Mouse (Mus musculus): Measurements from ENCODE around the gene Olfr1087. TPM values are rescaled to one million over a fixed set of nuclear protein-coding genes. Genes with fewer than 3 reads are reported as not detected.

Olfr1087 gene
- not detected in 2 replicates for polyA plus RNA-seq (2021; fragmentation: Nextera tagmentation)
- long read RNA-seq, experiment 1 = 0 reads
- long read RNA-seq, experiment 2 = 0 reads

DNA sequence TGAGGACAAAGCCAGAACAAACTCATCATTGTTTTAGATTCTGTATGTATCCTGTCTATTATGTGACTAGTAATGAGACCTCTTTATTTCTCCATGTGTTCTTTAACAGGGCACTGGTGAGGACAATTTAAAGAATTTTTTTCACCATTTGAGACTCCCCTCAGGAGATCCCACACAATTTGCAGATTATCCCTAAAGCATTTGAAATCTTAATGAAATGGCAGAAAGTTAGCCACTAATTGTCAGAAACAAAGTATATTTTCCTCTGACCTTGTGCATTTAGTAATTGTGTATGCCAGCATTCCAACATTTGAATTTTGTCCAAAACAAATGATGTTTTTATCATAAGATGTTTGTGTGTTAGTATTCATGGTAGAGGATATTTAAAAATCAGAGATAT, at the start of gene Olfr1087:
TSS of gene Olfr1087 (minus strand) at position 101 of the 400 bp plus-strand sequence.

DNA sequence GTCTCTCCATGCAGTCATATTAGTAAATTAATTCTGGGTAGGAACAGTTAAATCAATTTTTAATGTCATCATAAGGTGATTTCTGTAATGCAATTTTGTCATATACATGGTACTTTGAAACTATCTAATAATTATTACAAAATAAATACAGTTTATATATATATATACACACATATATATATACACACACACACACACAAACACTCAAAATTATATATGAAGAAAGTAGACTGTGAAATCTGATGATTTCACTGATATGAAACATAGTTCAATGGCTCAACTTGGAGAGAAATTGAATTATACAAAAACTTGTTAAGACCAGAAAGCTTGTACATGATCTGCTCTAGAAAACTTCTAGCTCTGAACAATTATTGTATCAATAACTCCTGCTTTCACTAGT, 35.4 kb upstream of the Olfr1087 start, which contains the start of gene Olfr1089:
TSS of gene Olfr1089 (minus strand) at position 101 of the 400 bp plus-strand sequence.

DNA sequence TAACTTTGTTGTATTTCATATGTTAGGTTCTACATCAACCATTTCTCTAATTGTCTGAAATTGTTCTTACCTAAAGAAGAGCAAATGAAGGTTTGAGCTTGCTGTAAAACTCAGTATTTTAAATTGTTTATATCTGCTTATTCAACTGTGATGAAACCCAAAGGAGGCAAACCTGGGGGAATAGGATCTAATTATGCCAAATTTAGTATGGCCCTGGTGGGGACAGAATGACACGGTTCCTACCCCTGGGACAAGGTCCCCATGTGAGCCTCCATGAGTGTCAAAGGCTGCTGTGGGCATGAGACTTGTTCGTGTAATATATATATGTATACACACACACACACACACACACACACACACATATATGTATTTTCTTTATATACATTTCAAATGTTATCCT, 18.2 kb downstream of the Olfr1087 start, which contains the start of gene Olfr1086:
TSS of gene Olfr1086 (minus strand) at position 101 of the 400 bp plus-strand sequence.

DNA sequence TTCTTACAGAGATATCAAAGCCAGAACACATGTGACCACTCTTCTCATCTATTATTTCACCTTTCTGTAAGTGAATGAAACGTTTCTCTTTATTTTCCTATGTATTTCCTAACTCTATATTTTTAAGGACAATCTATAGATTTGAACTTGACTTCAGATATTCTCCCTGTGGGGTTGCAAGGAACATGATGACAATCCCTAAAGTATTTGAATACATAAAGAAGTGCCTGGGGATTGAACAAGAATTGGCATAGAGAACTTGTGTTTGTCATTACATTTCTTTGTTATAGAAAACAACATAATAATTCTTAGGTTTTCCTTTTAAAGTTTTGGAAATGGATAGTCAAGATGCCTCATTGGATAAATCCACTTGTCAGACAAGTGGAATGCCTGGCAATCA, 36.3 kb downstream of the Olfr1087 start, which contains the start of gene Olfr1085:
TSS of gene Olfr1085 (minus strand) at position 101 of the 400 bp plus-strand sequence.

DNA sequence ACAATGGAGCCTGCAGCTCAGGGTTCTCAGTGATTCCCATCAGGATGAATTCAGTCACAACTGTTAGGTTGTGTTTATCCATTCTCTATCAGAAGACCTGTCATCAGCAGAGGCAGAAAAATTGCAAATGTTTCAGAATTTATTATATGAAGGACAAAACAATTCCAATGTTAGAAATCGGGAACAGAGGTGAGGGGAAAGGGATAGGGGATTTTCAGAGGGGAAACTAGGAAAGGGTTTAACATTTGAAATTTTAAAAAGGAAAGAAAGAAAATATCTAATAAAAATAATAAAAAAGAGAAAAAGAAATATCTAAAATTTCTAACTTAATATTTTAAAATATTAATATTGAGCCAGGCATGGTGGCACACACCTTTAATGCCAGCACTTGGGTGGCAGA, 58.6 kb downstream of the Olfr1087 start, which contains the start of gene Olfr1084:
TSS of gene Olfr1084 (minus strand) at position 101 of the 400 bp plus-strand sequence.

Other genes with a start within 250 kb of the Olfr1087 start
- gene Olfr1065, start 247.8 kb downstream of the Olfr1087 start, polyA plus RNA-seq (2021; fragmentation: Nextera tagmentation) = not detected in 2 replicates
- gene Olfr1066, start 242.1 kb downstream of the Olfr1087 start, polyA plus RNA-seq (2021; fragmentation: Nextera tagmentation) = not detected in 2 replicates
- gene Olfr228, start 211.0 kb downstream of the Olfr1087 start, polyA plus RNA-seq (2021; fragmentation: Nextera tagmentation) = not detected in 2 replicates
- gene Olfr1076, start 189.9 kb downstream of the Olfr1087 start, polyA plus RNA-seq (2021; fragmentation: Nextera tagmentation) = not detected in 2 replicates
- not detected in 2 replicates for gene Olfr1079, start 155.9 kb downstream of the Olfr1087 start, polyA plus RNA-seq (2021; fragmentation: Nextera tagmentation)
- not detected in 2 replicates for gene Olfr1080, start 140.2 kb downstream of the Olfr1087 start, polyA plus RNA-seq (2021; fragmentation: Nextera tagmentation)
- not detected in 2 replicates for gene Olfr1082, start 99.4 kb downstream of the Olfr1087 start, polyA plus RNA-seq (2021; fragmentation: Nextera tagmentation)
- gene Olfr1084, start 58.7 kb downstream of the Olfr1087 start, polyA plus RNA-seq (2021; fragmentation: Nextera tagmentation) = not detected in 2 replicates
- not detected in 2 replicates for gene Olfr1085, start 36.4 kb downstream of the Olfr1087 start, polyA plus RNA-seq (2021; fragmentation: Nextera tagmentation)
- gene Olfr1086, start 18.3 kb downstream of the Olfr1087 start, polyA plus RNA-seq (2021; fragmentation: Nextera tagmentation) = not detected in 2 replicates
- not detected in 2 replicates for gene Olfr1089, start 35.3 kb upstream of the Olfr1087 start, polyA plus RNA-seq (2021; fragmentation: Nextera tagmentation)
- not detected in 2 replicates for gene Olfr1090, start 60.6 kb upstream of the Olfr1087 start, polyA plus RNA-seq (2021; fragmentation: Nextera tagmentation)
- gene Olfr1093, start 84.1 kb upstream of the Olfr1087 start, polyA plus RNA-seq (2021; fragmentation: Nextera tagmentation) = not detected in 2 replicates
- not detected in 2 replicates for gene Olfr141, start 111.6 kb upstream of the Olfr1087 start, polyA plus RNA-seq (2021; fragmentation: Nextera tagmentation)
- not detected in 2 replicates for gene Olfr1094, start 126.3 kb upstream of the Olfr1087 start, polyA plus RNA-seq (2021; fragmentation: Nextera tagmentation)
- gene Olfr1095, start 153.3 kb upstream of the Olfr1087 start, polyA plus RNA-seq (2021; fragmentation: Nextera tagmentation) = not detected in 2 replicates
- gene Gm13723, start 176.4 kb upstream of the Olfr1087 start, polyA plus RNA-seq (2021; fragmentation: Nextera tagmentation) = not detected in 2 replicates
- not detected in 2 replicates for gene Olfr1097, start 193.8 kb upstream of the Olfr1087 start, polyA plus RNA-seq (2021; fragmentation: Nextera tagmentation)
- gene Olfr1098, start 226.2 kb upstream of the Olfr1087 start, polyA plus RNA-seq (2021; fragmentation: Nextera tagmentation) = not detected in 2 replicates